Mouse (Mus musculus) lung, postnatal 4 days (tissue): ENCODE data around the gene Gm10358.
"Not testable (repeated sequence)": the region's sequence is repeated elsewhere in the genome, so short reads cannot be mapped to it uniquely, and the experiment has no call there.

Source experiments
- DNase-seq, 2 experiments: peaks; one replicate each; pipeline ENCODE4 v3.0.0; 2021

The Gm10358 gene

DNA sequence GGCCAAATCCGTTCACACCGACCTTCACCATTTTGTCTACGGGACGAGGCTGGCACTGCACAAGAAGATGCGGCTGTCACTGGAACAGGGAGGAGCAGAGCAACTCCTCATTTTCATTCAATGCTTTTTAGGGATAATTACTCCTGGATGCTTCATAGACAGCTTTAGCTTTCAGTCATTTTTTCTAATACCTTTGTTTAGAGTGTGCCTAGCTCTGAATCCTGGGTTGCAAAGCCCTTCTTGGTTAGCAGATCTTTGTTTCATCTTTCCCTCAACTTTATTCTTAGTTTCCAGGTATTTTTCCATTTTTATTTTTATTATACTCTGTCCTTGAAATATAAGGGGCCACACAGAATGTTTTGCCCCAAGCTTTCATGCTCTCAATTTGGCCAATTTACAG is at the start of gene Gm10358:
TSS of gene Gm10358 (minus strand) at position 101 of the 400 bp plus-strand sequence.
- DNase-seq: no peak

DNA sequence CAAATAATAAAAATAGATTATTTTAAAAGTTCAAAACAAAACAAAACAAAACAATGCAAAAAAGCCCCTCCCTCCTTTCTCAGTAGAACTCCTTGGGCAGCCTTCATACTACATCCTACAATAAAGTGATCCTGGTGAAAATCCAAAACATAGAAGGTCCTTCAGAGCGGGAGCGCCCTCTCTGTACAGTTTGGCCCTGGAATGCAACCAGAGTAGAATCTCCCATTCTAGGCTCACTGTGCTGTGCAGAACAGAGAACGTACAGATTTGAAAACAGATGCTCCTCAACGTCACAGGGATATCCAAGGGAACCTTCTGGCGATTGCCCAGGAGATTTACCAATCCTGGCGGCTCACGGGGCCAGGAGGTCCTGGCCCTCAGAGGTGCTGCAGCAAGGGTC is 42.0 kb upstream of the Gm10358 start, which contains the start of gene Iqcm:
TSS of gene Iqcm (plus strand) at position 301 of the 400 bp plus-strand sequence.
- DNase-seq: no peak

- DNase-seq: not testable (repeated sequence)
Observed at GRCm38 (mm10) chr8:75415696-75416095, 9.3 kb upstream of the Gm10358 start.

- DNase-seq: no peak
Observed at GRCm38 (mm10) chr8:75384770-75385290, 21.6 kb downstream of the Gm10358 start.

DNA sequence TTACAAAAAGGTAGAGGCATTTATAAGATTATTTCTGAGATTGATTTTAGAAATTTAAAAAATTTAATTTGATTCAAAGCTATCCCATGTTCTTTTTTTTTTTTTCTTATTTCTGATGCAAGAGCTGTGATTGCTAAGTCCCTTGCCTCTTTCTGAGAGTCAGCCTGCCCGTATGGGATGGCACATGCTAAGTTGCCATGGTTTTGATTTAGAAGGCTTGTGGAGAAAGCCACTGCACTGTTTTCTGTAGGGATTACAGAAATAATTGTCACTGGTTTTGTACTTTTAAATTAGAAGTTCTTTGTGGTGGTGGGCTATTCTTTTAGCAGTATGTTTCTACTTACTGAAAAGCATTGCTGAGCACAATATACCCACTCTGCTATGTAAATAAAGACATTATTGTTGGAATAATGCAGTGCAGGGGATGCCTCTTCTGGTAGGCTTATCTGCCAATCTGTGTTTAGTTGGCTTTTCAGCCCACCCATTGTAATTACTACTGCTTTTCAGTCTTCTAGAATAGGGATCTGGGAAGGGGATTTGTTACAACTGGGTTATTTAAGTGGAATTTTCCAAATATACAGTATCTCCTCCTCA is 30.8 kb downstream of the Gm10358 start:
- no peak for DNase-seq

GRCm38 (mm10) chr8:75372006-75372405 is 34.4 kb downstream of the Gm10358 start:
- no peak for DNase-seq
